Mouse (Mus musculus) midbrain, embryonic 16.5 days (tissue): ENCODE measurements at regions not wholly inside any gene's neighbourhood (a gene's known extent, or its start where the extent isn't known, plus 50 kb on each side); places are given as distances from the start of the nearest gene placed in this dataset.

Experiments used
- ATAC-seq: fragments of 200-750 bp; cut with Nextera tagmentation; 2 replicates; pipeline ENCODE4 v1.8.0; 2017; ENCODE audit warnings: moderate TSS enrichment
- H3K27ac ChIP-seq: fragments of 300-500 bp; sonication (generic); 2 replicates; pipeline ENCODE4 v1.5.1; 2014; ENCODE audit warnings: mild to moderate bottlenecking, low read length, mixed read lengths
- H3K27me3 ChIP-seq: fragments of 300-500 bp; sonication (generic); 2 replicates; pipeline ENCODE4 v1.6.1; 2014; ENCODE audit warnings: low read depth, low read length, mixed read lengths; ENCODE audit not compliant: control insufficient read depth, insufficient read depth
- H3K36me3 ChIP-seq: fragments of 300-500 bp; sonication (generic); 2 replicates; pipeline ENCODE4 v1.6.1; 2014; ENCODE audit warnings: mild to moderate bottlenecking, low read length, moderate library complexity, mixed read lengths; ENCODE audit not compliant: control insufficient read depth, insufficient read depth
- H3K4me1 ChIP-seq: fragments of 300-500 bp; sonication (generic); 2 replicates; pipeline ENCODE4 v1.6.1; 2014; ENCODE audit warnings: mild to moderate bottlenecking, low read length, mixed read lengths; ENCODE audit not compliant: control insufficient read depth, insufficient read depth
- H3K4me2 ChIP-seq: fragments of 300-500 bp; sonication (generic); 2 replicates; pipeline ENCODE4 v1.6.1; 2014; ENCODE audit warnings: mild to moderate bottlenecking, low read length, mixed read lengths
- H3K4me3 ChIP-seq: fragments of 300-500 bp; sonication (generic); 2 replicates; pipeline ENCODE4 v1.5.1; 2014; ENCODE audit warnings: low read depth, mild to moderate bottlenecking, low read length, moderate library complexity, mixed read lengths
- H3K9ac ChIP-seq: fragments of 300-500 bp; sonication (generic); 2 replicates; pipeline ENCODE4 v1.6.1; 2014; ENCODE audit warnings: low read depth, low read length, mixed read lengths
- H3K9me3 ChIP-seq: fragments of 300-500 bp; sonication (generic); replicated peaks from 2 replicates; pipeline ENCODE4 v1.6.1; 2014; ENCODE audit warnings: mild to moderate bottlenecking, low read length, mixed read lengths; ENCODE audit not compliant: control insufficient read depth, poor library complexity, severe bottlenecking
- WGBS: fragments of 180-500 bp; shearing (Covaris S2); extraction: QIAGEN DNeasy Blood & Tissue Kit; methylation state at CpG from one replicate; pipeline ENCODE4 v1.1.7; 2014; 5-methylcytosine and 5-hydroxymethylcytosine counted together

DNA sequence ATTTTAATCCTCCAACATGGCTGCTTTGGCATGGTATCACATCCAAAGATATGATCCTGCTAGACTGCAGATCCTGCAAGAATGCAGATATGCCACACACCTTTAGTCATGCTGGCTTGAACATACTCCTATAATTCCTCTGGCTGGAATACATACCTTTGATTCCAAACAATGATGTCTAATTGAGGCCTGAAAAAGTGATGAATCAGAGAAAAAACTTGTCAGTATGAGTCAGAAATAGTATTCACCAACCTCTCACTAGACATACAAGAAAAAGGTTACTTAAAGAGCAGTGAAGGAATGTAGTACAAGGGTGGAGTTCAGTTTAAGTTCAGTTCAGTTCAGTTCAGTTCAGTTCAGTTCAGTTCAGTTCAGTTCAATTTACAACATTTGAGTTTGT lies 214.5 kb upstream of the Sema3a start:
- no peak overlapping the region for H3K27ac ChIP-seq
- no peaks in the 10 kb centered on the region for H3K9me3 ChIP-seq
- no peaks in the 10 kb centered on the region for H3K36me3 ChIP-seq
- H3K4me2 ChIP-seq = no peak overlapping the region
- H3K4me3 ChIP-seq = no peak overlapping the region
- ATAC-seq = no peak
- H3K9ac ChIP-seq = no peak overlapping the region
- H3K27me3 ChIP-seq = no peaks in the 10 kb centered on the region
- H3K4me1 ChIP-seq = no peaks in the 10 kb centered on the region

DNA sequence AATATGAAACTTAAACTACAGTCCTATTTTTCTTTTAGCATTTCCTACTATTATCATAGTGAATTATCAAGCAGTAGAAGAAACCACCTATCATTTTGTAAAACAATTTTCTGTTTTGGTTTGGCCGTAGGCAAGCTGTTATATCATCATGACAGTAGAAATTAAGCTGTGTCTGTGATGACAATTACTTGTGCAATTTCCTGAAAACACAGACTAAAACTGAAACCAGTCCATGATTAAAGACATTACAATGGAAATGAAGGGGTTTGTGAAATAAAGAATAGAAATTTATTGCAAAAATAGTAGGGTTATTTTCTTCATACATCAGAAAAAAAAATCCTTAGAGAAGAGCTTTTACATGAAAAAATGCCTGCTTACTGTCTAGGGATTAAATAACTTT lies 210.8 kb upstream of the Sema3a start:
- H3K9ac ChIP-seq = no peak overlapping the region
- no peaks in the 10 kb centered on the region for H3K4me1 ChIP-seq
- H3K4me3 ChIP-seq = no peak overlapping the region
- no peaks in the 10 kb centered on the region for H3K36me3 ChIP-seq
- H3K9me3 ChIP-seq = no peaks in the 10 kb centered on the region
- ATAC-seq = no peak
- WGBS = 83% methylated on average over 1 of the region's 1 CpGs
- H3K4me2 ChIP-seq = no peak overlapping the region
- H3K27me3 ChIP-seq = no peaks in the 10 kb centered on the region
- H3K27ac ChIP-seq = no peak overlapping the region

DNA sequence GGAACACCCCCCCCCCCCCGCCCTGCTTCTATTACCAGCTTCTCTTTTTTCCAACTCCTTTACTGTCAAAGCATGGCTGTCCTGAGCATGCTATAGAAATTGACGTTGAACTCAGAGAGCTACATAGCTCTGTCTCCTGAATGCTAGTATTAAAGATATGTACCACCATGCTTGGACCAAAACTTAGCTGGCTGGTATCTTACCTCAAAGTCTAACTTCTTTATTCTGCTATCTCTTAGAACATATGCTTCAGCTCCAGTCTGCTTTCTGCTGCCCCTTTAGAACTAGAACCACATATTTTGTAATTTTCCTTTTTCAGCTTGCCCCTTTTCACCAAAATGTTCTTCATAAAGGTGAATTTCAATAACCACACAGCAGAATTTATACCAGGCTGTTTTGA lies 205.9 kb upstream of the Sema3a start:
- no peak for ATAC-seq
- H3K27ac ChIP-seq = no peak overlapping the region
- no peaks in the 10 kb centered on the region for H3K36me3 ChIP-seq
- no peaks in the 10 kb centered on the region for H3K9me3 ChIP-seq
- H3K4me1 ChIP-seq = no peaks in the 10 kb centered on the region
- H3K4me3 ChIP-seq = no peak overlapping the region
- H3K27me3 ChIP-seq = no peaks in the 10 kb centered on the region
- no peak overlapping the region for H3K9ac ChIP-seq
- WGBS = 89% methylated on average over 2 of the region's 2 CpGs
- no peak overlapping the region for H3K4me2 ChIP-seq

DNA sequence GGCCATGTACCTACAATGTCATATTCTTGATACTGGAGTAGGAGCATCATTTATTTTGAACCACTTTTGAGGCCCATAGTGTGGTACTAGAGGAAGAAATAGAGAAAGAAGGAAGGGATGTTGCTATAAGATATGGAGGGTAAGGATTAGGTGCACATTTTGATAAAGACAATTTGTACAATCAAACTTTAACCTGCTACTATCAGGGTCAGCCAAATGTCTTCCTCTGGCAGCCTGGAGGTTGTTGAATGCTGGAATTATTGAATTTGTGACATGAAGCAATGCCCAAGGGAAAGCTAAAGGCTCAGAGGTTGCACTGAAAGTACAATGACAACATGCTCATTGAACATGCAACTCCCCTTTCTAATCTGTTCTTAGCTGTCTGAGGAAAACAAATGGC lies 202.3 kb upstream of the Sema3a start:
- Histone ChIP-seq H3K4me2 (no peak overlapping the region), H3K36me3 (no peaks in the 10 kb centered on the region), H3K27ac (no peak overlapping the region), H3K4me1 (no peaks in the 10 kb centered on the region), H3K27me3 (no peaks in the 10 kb centered on the region), H3K9me3 (no peaks in the 10 kb centered on the region), H3K4me3 (no peak overlapping the region), H3K9ac (no peak overlapping the region)
- no peak for ATAC-seq

DNA sequence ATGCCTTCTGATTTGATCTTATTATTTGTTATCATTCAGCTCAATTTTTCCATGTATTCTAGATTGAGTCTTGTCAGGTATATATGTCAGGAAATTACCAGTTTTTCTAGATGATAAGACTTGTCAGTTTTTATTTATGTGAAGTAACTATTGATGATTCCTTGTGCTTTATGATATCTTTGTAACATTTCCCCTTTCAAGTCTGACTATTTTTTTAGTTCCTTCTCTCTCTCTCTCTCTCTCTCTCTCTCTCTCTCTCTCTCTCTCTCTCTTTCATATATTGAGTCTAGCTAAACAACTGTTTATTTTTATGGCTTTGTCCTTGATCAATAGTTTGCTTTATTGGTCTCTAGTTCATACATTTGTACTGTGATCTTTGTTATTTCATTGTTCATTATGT lies 199.7 kb upstream of the Sema3a start:
- no peak overlapping the region for H3K27ac ChIP-seq

DNA sequence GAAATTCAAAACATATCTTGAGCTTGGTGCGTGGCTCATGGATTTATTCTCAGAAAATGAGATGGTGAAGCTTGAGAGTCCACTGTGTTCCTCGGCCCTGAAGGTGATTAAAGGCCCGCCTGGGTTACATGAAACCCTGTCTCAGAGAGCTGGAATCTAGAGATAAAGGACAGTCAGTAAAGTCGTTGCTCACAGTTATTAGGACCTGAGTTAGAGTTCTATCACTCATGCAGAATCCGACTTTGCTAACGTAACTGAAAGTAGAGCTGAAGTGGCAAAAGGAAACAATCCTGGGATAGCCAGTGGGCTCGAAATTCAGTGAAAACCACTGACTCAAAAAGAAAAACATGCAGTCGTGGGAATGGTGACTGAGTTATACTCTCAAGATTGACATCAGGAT lies 198.9 kb upstream of the Sema3a start:
- no peak overlapping the region for H3K9ac ChIP-seq
- no peaks in the 10 kb centered on the region for H3K9me3 ChIP-seq
- ATAC-seq = no peak
- no peak overlapping the region for H3K4me3 ChIP-seq
- no peaks in the 10 kb centered on the region for H3K4me1 ChIP-seq
- WGBS = 87% methylated on average over 8 of the region's 8 CpGs
- H3K27me3 ChIP-seq = no peaks in the 10 kb centered on the region
- no peaks in the 10 kb centered on the region for H3K36me3 ChIP-seq
- H3K4me2 ChIP-seq = no peak overlapping the region
- no peak overlapping the region for H3K27ac ChIP-seq

More for the DNA sequence above, 199.7 kb upstream of the Sema3a start:
- Histone ChIP-seq H3K4me2 (no peak overlapping the region), H3K4me3 (no peak overlapping the region), H3K4me1 (no peaks in the 10 kb centered on the region), H3K27me3 (no peaks in the 10 kb centered on the region), H3K9ac (no peak overlapping the region), H3K9me3 (no peaks in the 10 kb centered on the region), H3K36me3 (no peaks in the 10 kb centered on the region)
- no peak for ATAC-seq

DNA sequence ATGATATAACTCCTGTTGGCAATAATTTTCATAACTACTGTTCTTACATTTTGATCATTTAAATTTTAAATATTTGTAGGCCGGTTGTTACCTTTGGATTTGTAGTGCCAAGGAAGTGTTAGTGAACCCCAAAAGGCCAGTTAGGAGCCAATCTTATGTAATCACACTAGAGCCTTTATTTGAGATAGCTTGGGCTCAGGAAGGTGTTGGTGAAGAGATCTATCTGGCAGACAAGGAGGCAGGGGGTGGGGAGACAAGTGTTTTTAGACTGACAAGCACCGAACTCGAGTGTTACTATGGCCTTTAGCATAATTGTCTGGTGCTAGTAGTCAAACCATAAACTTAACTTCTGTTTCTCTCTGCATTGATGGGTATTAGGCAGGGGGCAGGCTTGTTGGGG lies 198.0 kb upstream of the Sema3a start:
- 91% methylated on average over 3 of the region's 3 CpGs for WGBS
- Histone ChIP-seq H3K4me1 (no peaks in the 10 kb centered on the region), H3K36me3 (no peaks in the 10 kb centered on the region), H3K4me2 (no peak overlapping the region), H3K9me3 (no peaks in the 10 kb centered on the region), H3K9ac (no peak overlapping the region), H3K4me3 (no peak overlapping the region), H3K27ac (no peak overlapping the region), H3K27me3 (no peaks in the 10 kb centered on the region)
- ATAC-seq = no peak

DNA sequence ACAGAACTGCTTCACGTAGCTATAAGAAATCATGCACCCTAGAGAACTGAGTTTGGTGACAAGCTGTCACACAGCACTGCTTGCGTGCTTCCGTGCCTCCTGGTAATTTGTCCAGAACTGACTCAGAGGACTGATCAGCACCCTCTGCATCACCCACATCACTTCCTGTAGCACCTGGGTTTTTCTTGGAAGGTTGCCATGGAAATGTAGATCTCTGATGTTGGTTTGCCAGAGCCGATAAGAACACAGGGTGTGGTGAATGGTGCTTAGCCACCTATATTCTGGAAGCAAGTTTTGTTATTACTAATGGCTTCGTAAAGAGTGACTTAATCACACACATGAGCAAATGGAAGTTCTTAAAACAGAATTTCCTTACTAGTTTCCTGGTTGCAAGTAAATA lies 188.2 kb upstream of the Sema3a start:
- no peaks in the 10 kb centered on the region for H3K27me3 ChIP-seq
- H3K4me2 ChIP-seq = no peak overlapping the region
- H3K4me1 ChIP-seq = no peaks in the 10 kb centered on the region
- H3K4me3 ChIP-seq = no peak overlapping the region
- H3K27ac ChIP-seq = no peak overlapping the region
- 76% methylated on average over 5 of the region's 5 CpGs for WGBS
- no peak for ATAC-seq
- H3K36me3 ChIP-seq = no peaks in the 10 kb centered on the region
- no peaks in the 10 kb centered on the region for H3K9me3 ChIP-seq
- no peak overlapping the region for H3K9ac ChIP-seq

DNA sequence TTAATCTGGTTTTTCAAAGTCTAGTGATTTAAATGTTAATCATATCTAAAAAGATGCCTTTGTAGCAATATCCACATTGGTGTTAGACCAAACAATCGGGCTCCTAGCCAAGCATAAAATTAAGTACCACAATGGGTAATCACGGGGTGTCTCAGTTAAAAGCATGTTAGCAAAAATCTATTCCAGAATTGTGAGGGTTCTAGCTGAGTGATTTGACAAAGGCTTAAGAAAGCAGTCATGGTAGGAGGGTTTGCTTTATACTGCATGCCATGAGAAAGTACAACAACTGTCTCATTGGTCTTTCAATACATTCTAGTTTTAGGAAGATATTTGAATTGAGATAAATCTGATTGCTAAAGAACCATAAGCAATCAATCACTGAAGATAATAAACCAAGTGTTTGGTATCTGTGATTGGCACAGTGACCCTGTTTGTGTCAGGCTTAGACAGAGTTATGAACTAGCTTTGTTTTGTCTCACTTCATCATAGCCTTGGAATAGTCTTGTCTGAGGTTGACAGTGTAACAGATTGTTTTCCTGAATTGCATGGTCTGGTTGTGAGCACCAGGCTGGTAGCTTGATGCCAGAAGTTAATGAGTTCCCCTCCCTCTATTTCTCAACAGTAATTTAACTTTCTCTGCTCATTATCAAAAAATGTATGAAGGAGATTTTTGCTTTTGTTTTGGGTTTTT lies 186.9 kb upstream of the Sema3a start:
- Histone ChIP-seq H3K36me3 (no peaks in the 10 kb centered on the region), H3K4me1 (no peaks in the 10 kb centered on the region), H3K27me3 (no peaks in the 10 kb centered on the region), H3K27ac (no peak overlapping the region), H3K4me2 (no peak overlapping the region), H3K9me3 (no peaks in the 10 kb centered on the region), H3K4me3 (no peak overlapping the region), H3K9ac (no peak overlapping the region)
- ATAC-seq = no peak
- 19% methylated on average over 2 of the region's 2 CpGs for WGBS

DNA sequence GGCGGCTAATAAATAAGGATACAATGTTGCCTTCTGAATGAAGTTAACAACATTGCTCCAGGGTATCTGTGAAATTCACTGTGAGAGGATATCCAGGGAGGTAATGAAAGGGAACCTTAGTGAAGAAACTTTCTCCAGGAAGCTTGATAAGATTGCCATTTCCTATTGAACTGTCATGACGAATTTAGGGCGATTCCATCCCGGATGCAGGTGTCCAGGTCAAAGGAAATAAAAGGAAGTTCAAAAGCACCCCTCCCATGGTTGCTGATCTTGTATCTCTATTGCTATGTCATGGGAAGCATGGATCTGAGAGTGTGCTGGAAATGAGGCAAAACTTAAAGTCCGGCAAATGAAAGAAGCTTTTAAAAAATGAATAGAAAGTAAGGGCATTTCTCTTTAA lies 180.7 kb upstream of the Sema3a start:
- no peak overlapping the region for H3K27ac ChIP-seq
- H3K4me2 ChIP-seq = no peak overlapping the region
- H3K9me3 ChIP-seq = no peaks in the 10 kb centered on the region
- H3K36me3 ChIP-seq = no peaks in the 10 kb centered on the region
- H3K4me1 ChIP-seq = no peaks in the 10 kb centered on the region
- no peak overlapping the region for H3K4me3 ChIP-seq
- H3K9ac ChIP-seq = no peak overlapping the region
- H3K27me3 ChIP-seq = no peaks in the 10 kb centered on the region
- 69% methylated on average over 5 of the region's 5 CpGs for WGBS
- no peak for ATAC-seq
